Mouse (Mus musculus) MEL (cell line): Measurements from ENCODE around the gene Aurka.

Source experiments
- HCFC1 ChIP-seq: IDR thresholded peaks from 2 replicates; pipeline ENCODE4 v1.6.1; 2012; ENCODE audit warnings: low read depth, mild to moderate bottlenecking, inconsistent platforms, low read length, improper control_type of control experiment, moderate library complexity
- POLR2A ChIP-seq, 2 experiments: IDR thresholded peaks; 2 replicates each; pipeline ENCODE4 v1.6.1; 2011 to 2012; ENCODE audit warnings: low read length in 2 of 2, mild to moderate bottlenecking in 2 of 2, control low read depth in 1 of 2, improper control_type of control experiment in 1 of 2, low read depth in 1 of 2, moderate library complexity in 1 of 2; ENCODE audit not compliant: control insufficient read depth in 1 of 2, insufficient read depth in 1 of 2, poor library complexity in 1 of 2
- USF2 ChIP-seq, 2 experiments: IDR thresholded peaks; 2 replicates each; pipeline ENCODE4 v1.6.1; 2011 to 2012; ENCODE audit warnings: improper control_type of control experiment in 2 of 2, low read length in 2 of 2, borderline replicate concordance in 1 of 2, inconsistent platforms in 1 of 2, low read depth in 1 of 2, mild to moderate bottlenecking in 1 of 2; ENCODE audit not compliant: insufficient read depth in 1 of 2
- ZKSCAN1 ChIP-seq: IDR thresholded peaks from 2 replicates; pipeline ENCODE4 v1.6.1; 2012; ENCODE audit warnings: low read depth, mild to moderate bottlenecking, inconsistent platforms, low read length, improper control_type of control experiment, moderate library complexity

GRCm38 (mm10) chr2:172394671-172395070 lies 24.3 kb upstream of the Aurka start:
- TF ChIP-seq ZKSCAN1 = no peak
- no peak for TF ChIP-seq HCFC1
- TF ChIP-seq POLR2A (IDR thresholded peaks at IDR 0.05; ENCODE audit: control insufficient read depth in 1 of 2, insufficient read depth in 1 of 2, low read depth in 1 of 2, low read length in 2 of 2, poor library complexity in 1 of 2) = no peak
- TF ChIP-seq USF2 (IDR thresholded peaks at IDR 0.05; ENCODE audit: borderline replicate concordance in 1 of 2, insufficient read depth in 1 of 2, low read depth in 1 of 2, low read length in 2 of 2) = no peak
